Mouse (Mus musculus): ENCODE measurements at regions not wholly inside any gene's neighbourhood (a gene's known extent, or its start where the extent isn't known, plus 50 kb on each side); places are given as distances from the start of the nearest gene placed in this dataset.
"Not testable (repeated sequence)": the region's sequence is repeated elsewhere in the genome, so short reads cannot be mapped to it uniquely, and the experiment has no call there.

- 76% methylated on average over 3 of the region's 3 CpGs for WGBS
- no peaks in the 10 kb centered on the region for H3K36me3 ChIP-seq
- no peak overlapping the region for H3K4me2 ChIP-seq
- no peak overlapping the region for H3K9ac ChIP-seq
- ATAC-seq (ENCODE audit: insufficient number of reproducible peaks, insufficient read depth, low FRiP score, low TSS enrichment, low read depth), result no peak
- H3K27ac ChIP-seq, result no peak overlapping the region
- no peaks in the 10 kb centered on the region for H3K9me3 ChIP-seq
- no peaks in the 10 kb centered on the region for H3K4me1 ChIP-seq
- H3K27me3 ChIP-seq, result no peaks in the 10 kb centered on the region
- H3K4me3 ChIP-seq, result no peak overlapping the region
Observed at GRCm38 (mm10) chr13:72445336-72445735, 183.3 kb upstream of the Irx2 start.

- Histone ChIP-seq H3K4me1 (no peaks in the 10 kb centered on the region), H3K4me3 (no peak overlapping the region), H3K36me3 (no peaks in the 10 kb centered on the region), H3K4me2 (no peak overlapping the region), H3K9me3 (no peaks in the 10 kb centered on the region), H3K27me3 (no peaks in the 10 kb centered on the region), H3K27ac (no peak overlapping the region), H3K9ac (no peak overlapping the region)
- 85% methylated on average over 5 of the region's 5 CpGs for WGBS
- no peak for ATAC-seq (ENCODE audit: insufficient number of reproducible peaks, insufficient read depth, low FRiP score, low TSS enrichment, low read depth)
Observed at GRCm38 (mm10) chr13:72448458-72449058, 180.1 kb upstream of the Irx2 start.

GRCm38 (mm10) chr13:72495353-72495752 is 133.3 kb upstream of the Irx2 start:
- no peak for ATAC-seq (ENCODE audit: insufficient number of reproducible peaks, insufficient read depth, low FRiP score, low TSS enrichment, low read depth)
- Histone ChIP-seq H3K4me1 (no peaks in the 10 kb centered on the region), H3K27ac (no peak overlapping the region), H3K4me3 (no peak overlapping the region), H3K27me3 (peaks cover 6% of the 10 kb centered on the region), H3K36me3 (no peaks in the 10 kb centered on the region), H3K9me3 (no peaks in the 10 kb centered on the region), H3K9ac (no peak overlapping the region), H3K4me2 (no peak overlapping the region)
- WGBS, result 73% methylated on average over 7 of the region's 7 CpGs

- H3K4me2 ChIP-seq, result no peak overlapping the region
- peaks cover 6% of the 10 kb centered on the region for H3K27me3 ChIP-seq
- no peak overlapping the region for H3K4me3 ChIP-seq
- H3K27ac ChIP-seq, result no peak overlapping the region
- ATAC-seq (ENCODE audit: insufficient number of reproducible peaks, insufficient read depth, low FRiP score, low TSS enrichment, low read depth), result no peak
- no peak overlapping the region for H3K9ac ChIP-seq
- 71% methylated on average over 5 of the region's 5 CpGs for WGBS
- H3K4me1 ChIP-seq, result no peaks in the 10 kb centered on the region
- H3K36me3 ChIP-seq, result no peaks in the 10 kb centered on the region
- no peaks in the 10 kb centered on the region for H3K9me3 ChIP-seq
Observed at GRCm38 (mm10) chr13:72497036-72497435, 131.6 kb upstream of the Irx2 start.

- Histone ChIP-seq H3K36me3 (no peaks in the 10 kb centered on the region), H3K9me3 (no peaks in the 10 kb centered on the region), H3K9ac (no peak overlapping the region), H3K27me3 (peaks cover 6% of the 10 kb centered on the region), H3K4me1 (no peaks in the 10 kb centered on the region), H3K4me2 (no peak overlapping the region), H3K4me3 (no peak overlapping the region), H3K27ac (no peak overlapping the region)
- 26% methylated on average over 10 of the region's 10 CpGs for WGBS
- ATAC-seq (ENCODE audit: insufficient number of reproducible peaks, insufficient read depth, low FRiP score, low TSS enrichment, low read depth), result no peak
Observed at GRCm38 (mm10) chr13:72497521-72497920, 131.1 kb upstream of the Irx2 start.

- ATAC-seq (ENCODE audit: insufficient number of reproducible peaks, insufficient read depth, low FRiP score, low TSS enrichment, low read depth), result no peak
- Histone ChIP-seq H3K4me1 (no peaks in the 10 kb centered on the region), H3K9me3 (no peaks in the 10 kb centered on the region), H3K36me3 (no peaks in the 10 kb centered on the region), H3K4me2 (no peak overlapping the region), H3K9ac (no peak overlapping the region), H3K27ac (no peak overlapping the region), H3K27me3 (no peaks in the 10 kb centered on the region), H3K4me3 (no peak overlapping the region)
- WGBS, result 85% methylated on average over 4 of the region's 4 CpGs
Observed at GRCm38 (mm10) chr13:72505954-72506353, 122.7 kb upstream of the Irx2 start.

GRCm38 (mm10) chr13:72538633-72539032 is 90.0 kb upstream of the Irx2 start:
- H3K9ac ChIP-seq, result no peak overlapping the region
- no peaks in the 10 kb centered on the region for H3K9me3 ChIP-seq
- H3K4me3 ChIP-seq, result no peak overlapping the region
- no peaks in the 10 kb centered on the region for H3K4me1 ChIP-seq
- no peak overlapping the region for H3K4me2 ChIP-seq
- H3K27me3 ChIP-seq, result no peaks in the 10 kb centered on the region
- ATAC-seq (ENCODE audit: insufficient number of reproducible peaks, insufficient read depth, low FRiP score, low TSS enrichment, low read depth), result no peak
- H3K36me3 ChIP-seq, result no peaks in the 10 kb centered on the region
- 92% methylated on average over 4 of the region's 4 CpGs for WGBS
- no peak overlapping the region for H3K27ac ChIP-seq

GRCm38 (mm10) chr13:72541706-72542105 is 86.9 kb upstream of the Irx2 start:
- WGBS, result 88% methylated on average over 3 of the region's 3 CpGs

GRCm38 (mm10) chr13:72557951-72558350 is 70.7 kb upstream of the Irx2 start:
- H3K27ac ChIP-seq, result no peak overlapping the region
- no peak for ATAC-seq (ENCODE audit: insufficient number of reproducible peaks, insufficient read depth, low FRiP score, low TSS enrichment, low read depth)
- 72% methylated on average over 8 of the region's 8 CpGs for WGBS

More at GRCm38 (mm10) chr13:72541706-72542105, 86.9 kb upstream of the Irx2 start:
- no peak overlapping the region for H3K4me2 ChIP-seq
- no peak for ATAC-seq (ENCODE audit: insufficient number of reproducible peaks, insufficient read depth, low FRiP score, low TSS enrichment, low read depth)
- H3K36me3 ChIP-seq, result no peaks in the 10 kb centered on the region
- no peak overlapping the region for H3K9ac ChIP-seq
- H3K27me3 ChIP-seq, result no peaks in the 10 kb centered on the region
- H3K27ac ChIP-seq, result no peak overlapping the region
- no peaks in the 10 kb centered on the region for H3K4me1 ChIP-seq
- no peaks in the 10 kb centered on the region for H3K9me3 ChIP-seq
- H3K4me3 ChIP-seq, result no peak overlapping the region

GRCm38 (mm10) chr13:72571871-72572270 is 56.7 kb upstream of the Irx2 start:
- ATAC-seq (ENCODE audit: insufficient number of reproducible peaks, insufficient read depth, low FRiP score, low TSS enrichment, low read depth), result no peak
- WGBS, result 17% methylated on average over 7 of the region's 7 CpGs
- H3K4me3 ChIP-seq, result no peak overlapping the region

More at GRCm38 (mm10) chr13:72557951-72558350, 70.7 kb upstream of the Irx2 start:
- Histone ChIP-seq H3K4me3 (no peak overlapping the region), H3K36me3 (no peaks in the 10 kb centered on the region), H3K4me1 (no peaks in the 10 kb centered on the region), H3K9ac (no peak overlapping the region), H3K4me2 (no peak overlapping the region), H3K27me3 (no peaks in the 10 kb centered on the region), H3K9me3 (no peaks in the 10 kb centered on the region)

GRCm38 (mm10) chr13:72572846-72573245 is 55.8 kb upstream of the Irx2 start:
- WGBS, result 63% methylated on average over 1 of the region's 1 CpGs
- H3K36me3 ChIP-seq, result no peaks in the 10 kb centered on the region

More at GRCm38 (mm10) chr13:72571871-72572270, 56.7 kb upstream of the Irx2 start:
- H3K4me2 ChIP-seq, result no peak overlapping the region
- H3K4me1 ChIP-seq, result peaks cover 6% of the 10 kb centered on the region; the same call in 1 of the 2 replicates
- no peaks in the 10 kb centered on the region for H3K36me3 ChIP-seq
- H3K9me3 ChIP-seq, result no peaks in the 10 kb centered on the region
- H3K27ac ChIP-seq, result no peak overlapping the region
- no peaks in the 10 kb centered on the region for H3K27me3 ChIP-seq
- H3K9ac ChIP-seq, result no peak overlapping the region

GRCm38 (mm10) chr13:72574126-72574525 is 54.5 kb upstream of the Irx2 start:
- H3K4me3 ChIP-seq; H3K27me3 ChIP-seq; ATAC-seq (ENCODE audit: insufficient number of reproducible peaks, insufficient read depth, low FRiP score, low TSS enrichment, low read depth); H3K4me1 ChIP-seq; H3K9me3 ChIP-seq; H3K27ac ChIP-seq; H3K4me2 ChIP-seq; H3K9ac ChIP-seq; H3K36me3 ChIP-seq: not testable (repeated sequence)
- WGBS, result 69% methylated on average over 4 of the region's 4 CpGs

More at GRCm38 (mm10) chr13:72572846-72573245, 55.8 kb upstream of the Irx2 start:
- no peak overlapping the region for H3K9ac ChIP-seq
- H3K27me3 ChIP-seq, result no peaks in the 10 kb centered on the region
- no peak overlapping the region for H3K4me3 ChIP-seq
- no peak overlapping the region for H3K27ac ChIP-seq
- no peak overlapping the region for H3K4me2 ChIP-seq
- peaks cover 6% of the 10 kb centered on the region; the same call in 1 of the 2 replicates for H3K4me1 ChIP-seq
- no peaks in the 10 kb centered on the region for H3K9me3 ChIP-seq
- no peak for ATAC-seq (ENCODE audit: insufficient number of reproducible peaks, insufficient read depth, low FRiP score, low TSS enrichment, low read depth)
